Mouse (Mus musculus): Measurements from ENCODE around the gene Rnf103.
A peak's percentile ranks its signal among the peaks of the same experiment; 100 is the strongest.
"Not testable (repeated sequence)": the region's sequence is repeated elsewhere in the genome, so short reads cannot be mapped to it uniquely, and the experiment has no call there.

Gene Rnf103

GRCm38 (mm10) chr6:71493675-71494340 is at the start of gene Rnf103:
Gene Rnf103 (plus strand): TSS chr6:71493894.
- peak; percentile 93 for DNase-seq (ENCODE audit: low read depth, low spot score)

- DNase-seq (ENCODE audit: low read depth, low spot score): no peak
These were observed 48.9 kb upstream of the Rnf103 start for GRCm38 (mm10) chr6:71444756-71445155.

GRCm38 (mm10) chr6:71445560-71445959 is 48.1 kb upstream of the Rnf103 start:
- no peak for DNase-seq (ENCODE audit: low read depth, low spot score)

- no peak for DNase-seq (ENCODE audit: low read depth, low spot score)
These were observed 40.9 kb upstream of the Rnf103 start for GRCm38 (mm10) chr6:71452792-71453191.

GRCm38 (mm10) chr6:71453983-71454739 is 39.5 kb upstream of the Rnf103 start:
- DNase-seq (ENCODE audit: low read depth, low spot score): not testable (repeated sequence)

- DNase-seq (ENCODE audit: low read depth, low spot score): peak; percentile 51
These were observed 35.6 kb upstream of the Rnf103 start for GRCm38 (mm10) chr6:71457956-71458608.

GRCm38 (mm10) chr6:71465146-71465545 is 28.5 kb upstream of the Rnf103 start:
- DNase-seq (ENCODE audit: low read depth, low spot score): no peak

GRCm38 (mm10) chr6:71467766-71468165 is 25.9 kb upstream of the Rnf103 start:
- DNase-seq (ENCODE audit: low read depth, low spot score): no peak

- no peak for DNase-seq (ENCODE audit: low read depth, low spot score)
These were observed 24.4 kb upstream of the Rnf103 start for GRCm38 (mm10) chr6:71469291-71469690.

- no peak for DNase-seq (ENCODE audit: low read depth, low spot score)
These were observed 21.7 kb upstream of the Rnf103 start for GRCm38 (mm10) chr6:71471830-71472520.

- no peak for DNase-seq (ENCODE audit: low read depth, low spot score)
These were observed 20.9 kb upstream of the Rnf103 start for GRCm38 (mm10) chr6:71472786-71473185.

GRCm38 (mm10) chr6:71475604-71476003 is 18.1 kb upstream of the Rnf103 start:
- no peak for DNase-seq (ENCODE audit: low read depth, low spot score)

GRCm38 (mm10) chr6:71476783-71477182 is 16.9 kb upstream of the Rnf103 start:
- DNase-seq (ENCODE audit: low read depth, low spot score): no peak

- not testable (repeated sequence) for DNase-seq (ENCODE audit: low read depth, low spot score)
These were observed 14.7 kb upstream of the Rnf103 start for GRCm38 (mm10) chr6:71478816-71479568.

- not testable (repeated sequence) for DNase-seq (ENCODE audit: low read depth, low spot score)
These were observed 14.1 kb upstream of the Rnf103 start for GRCm38 (mm10) chr6:71479588-71479987.

GRCm38 (mm10) chr6:71480136-71480535 is 13.6 kb upstream of the Rnf103 start:
- no peak for DNase-seq (ENCODE audit: low read depth, low spot score)

- no peak for DNase-seq (ENCODE audit: low read depth, low spot score)
These were observed 12.6 kb upstream of the Rnf103 start for GRCm38 (mm10) chr6:71481136-71481535.

- DNase-seq (ENCODE audit: low read depth, low spot score): no peak
These were observed 8.4 kb upstream of the Rnf103 start for GRCm38 (mm10) chr6:71485246-71485645.

- DNase-seq (ENCODE audit: low read depth, low spot score): no peak
These were observed 7.5 kb upstream of the Rnf103 start for GRCm38 (mm10) chr6:71486226-71486625.

- DNase-seq (ENCODE audit: low read depth, low spot score): no peak
These were observed 6.8 kb upstream of the Rnf103 start for GRCm38 (mm10) chr6:71486867-71487266.

GRCm38 (mm10) chr6:71487966-71488365 is 5.7 kb upstream of the Rnf103 start:
- no peak for DNase-seq (ENCODE audit: low read depth, low spot score)
